Mouse (Mus musculus): Measurements from ENCODE around the gene Slc16a5.

DNA sequence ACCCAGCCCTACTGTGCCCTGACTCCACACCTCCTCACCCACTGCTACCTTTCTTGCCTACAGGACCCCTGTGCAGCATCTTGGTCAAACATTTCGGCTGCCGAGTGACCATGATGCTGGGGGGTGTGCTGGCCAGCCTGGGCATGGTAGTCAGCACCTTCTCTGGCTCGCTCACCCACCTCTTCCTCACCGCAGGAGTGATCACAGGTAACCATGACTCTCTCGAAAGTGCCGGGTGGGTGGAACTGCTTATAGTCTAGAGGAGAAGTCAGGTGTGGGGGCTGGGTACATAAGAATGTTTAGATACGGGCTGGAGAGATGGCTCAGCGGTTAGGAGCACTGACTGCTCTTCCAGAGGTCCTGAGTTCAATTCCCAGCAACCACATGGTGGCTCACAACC lies 2.6 kb downstream of the Slc16a5 start:
- TF ChIP-seq CTCF (IDR thresholded peaks at IDR 0.05; ENCODE audit: insufficient read depth, low read depth, low read length) (no peak), POLR2A (IDR thresholded peaks at IDR 0.05; ENCODE audit: insufficient read depth, low read depth, low read length) (no peak)
